Mouse (Mus musculus) frontal cortex, adult (tissue): ENCODE measurements around the gene Cntn6.

Source experiments
- ATAC-seq: cut with Nextera tagmentation; 2 replicates; pipeline ENCODE4 v1.9.2; 2017; ENCODE audit warnings: mild to moderate bottlenecking, moderate library complexity, mixed read lengths; ENCODE audit not compliant: low TSS enrichment

The Cntn6 gene

DNA sequence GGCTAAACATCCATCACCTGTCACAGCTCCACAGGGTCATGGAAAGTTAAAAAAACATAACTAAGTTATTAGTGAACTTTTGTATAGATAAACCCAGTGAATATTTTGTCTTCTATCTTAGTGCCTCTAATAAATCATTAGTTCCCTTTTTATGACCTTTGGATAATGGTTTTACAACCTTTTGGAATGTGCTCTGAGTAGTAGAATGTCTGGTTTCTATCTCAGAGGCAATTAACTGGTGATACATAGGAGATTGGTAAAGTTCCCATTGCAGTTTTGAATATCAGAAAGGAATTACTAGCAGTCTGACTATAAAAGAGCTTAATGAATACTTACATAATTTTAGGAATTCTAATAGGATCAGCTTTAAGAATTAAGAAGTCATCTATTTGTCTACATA lies 265.5 kb downstream of the Cntn6 start:
- no peak for ATAC-seq

- ATAC-seq = peak; percentile 87
These were observed 268.6 kb downstream of the Cntn6 start for GRCm38 (mm10) chr6:104761226-104761625.

DNA sequence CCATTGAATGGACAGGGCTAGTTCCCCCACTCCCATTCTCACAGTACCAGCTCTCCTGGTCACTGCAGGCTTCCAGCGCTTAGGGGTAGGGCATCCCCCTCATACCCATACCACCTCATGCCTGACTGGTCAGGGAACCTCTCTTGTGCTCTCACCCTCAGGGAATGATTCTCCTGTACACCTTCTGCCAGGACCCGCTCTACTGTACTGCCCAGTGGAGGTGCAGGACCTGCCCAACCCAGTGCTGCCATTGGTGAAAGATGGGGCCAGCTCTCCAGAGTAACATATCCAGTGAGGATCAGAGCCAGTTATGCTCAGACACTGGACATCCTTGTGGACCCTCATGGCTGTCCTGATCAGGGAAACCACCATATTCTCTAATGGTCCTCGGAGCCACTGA lies 291.3 kb downstream of the Cntn6 start:
- no peak for ATAC-seq

DNA sequence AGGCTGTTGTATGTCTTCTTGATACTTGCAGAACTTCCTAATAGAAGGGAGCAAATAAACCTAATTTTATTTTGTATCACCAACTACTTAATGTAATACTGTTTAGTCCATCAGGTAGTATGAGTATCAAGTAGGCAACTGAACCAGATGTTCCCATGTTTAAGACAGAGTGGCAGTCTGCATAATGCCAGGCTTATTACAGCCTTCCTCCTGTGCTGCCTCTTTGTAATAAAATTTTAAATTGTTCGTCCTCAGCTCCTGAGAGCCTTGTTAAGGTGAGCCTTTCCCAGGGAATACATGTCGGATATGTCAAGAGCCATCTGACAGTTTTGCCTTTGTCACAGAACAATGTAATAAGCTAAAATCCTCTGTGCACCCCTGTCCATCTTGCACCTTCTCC lies 294.9 kb downstream of the Cntn6 start:
- no peak for ATAC-seq

DNA sequence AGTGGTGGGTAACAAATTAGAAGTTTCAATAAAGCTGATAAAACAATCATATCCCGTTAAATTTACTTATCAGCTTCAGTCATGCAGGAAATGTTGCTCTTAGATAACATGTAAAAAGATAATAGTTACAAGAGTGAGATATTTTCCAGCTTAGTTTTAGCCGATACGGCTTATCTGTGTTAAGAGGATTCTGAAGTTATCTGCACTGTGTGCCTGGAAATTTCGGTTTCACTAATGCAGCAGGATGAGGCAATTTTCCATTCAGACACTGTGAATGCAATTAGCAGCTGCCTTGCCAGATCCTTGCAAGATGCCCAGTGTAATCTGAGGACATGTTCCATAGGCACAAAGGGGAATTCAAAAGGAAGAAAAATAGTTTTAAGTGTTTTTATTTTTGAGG lies 315.9 kb downstream of the Cntn6 start:
- ATAC-seq = peak; percentile 94

DNA sequence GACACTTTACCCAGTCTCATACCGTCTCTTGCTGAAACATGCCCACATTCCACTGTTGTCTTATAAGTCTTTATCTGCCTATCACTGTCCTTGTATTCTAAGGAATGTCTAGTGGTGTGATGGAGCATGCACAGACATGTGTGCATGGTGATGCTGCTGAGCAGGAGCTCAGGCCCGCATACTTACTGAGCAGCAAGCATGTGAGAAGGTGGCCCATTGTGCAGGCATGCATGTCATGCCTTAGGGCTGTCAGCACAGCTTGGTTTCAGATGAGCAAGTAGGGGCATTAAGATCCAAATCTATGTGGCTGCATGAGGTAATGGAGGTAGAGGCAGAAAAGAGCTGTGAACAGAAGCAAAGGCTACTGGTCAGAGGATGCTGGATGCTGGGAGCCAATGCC lies 323.0 kb downstream of the Cntn6 start:
- ATAC-seq = no peak

GRCm38 (mm10) chr6:104879711-104880110 lies 387.1 kb downstream of the Cntn6 start:
- no peak for ATAC-seq

DNA sequence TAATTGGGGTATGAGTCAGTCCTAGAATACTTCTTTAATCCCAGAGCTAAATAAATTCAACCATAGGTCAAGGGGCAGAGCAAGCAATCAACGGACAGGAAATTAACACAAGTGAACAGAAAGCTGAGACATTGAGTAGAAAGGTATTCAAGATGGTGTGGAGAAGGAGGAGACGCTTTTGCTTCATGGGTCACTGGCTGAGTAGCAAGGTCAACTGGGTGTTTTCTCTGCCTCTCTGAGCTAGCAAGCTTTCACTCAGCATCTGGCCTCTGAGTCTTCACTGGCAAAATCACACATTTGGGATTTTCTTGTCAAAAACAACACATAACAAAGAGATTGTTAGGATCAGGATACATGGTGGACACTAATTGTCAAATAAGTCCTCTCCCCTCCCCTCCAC lies 391.4 kb downstream of the Cntn6 start:
- no peak for ATAC-seq

DNA sequence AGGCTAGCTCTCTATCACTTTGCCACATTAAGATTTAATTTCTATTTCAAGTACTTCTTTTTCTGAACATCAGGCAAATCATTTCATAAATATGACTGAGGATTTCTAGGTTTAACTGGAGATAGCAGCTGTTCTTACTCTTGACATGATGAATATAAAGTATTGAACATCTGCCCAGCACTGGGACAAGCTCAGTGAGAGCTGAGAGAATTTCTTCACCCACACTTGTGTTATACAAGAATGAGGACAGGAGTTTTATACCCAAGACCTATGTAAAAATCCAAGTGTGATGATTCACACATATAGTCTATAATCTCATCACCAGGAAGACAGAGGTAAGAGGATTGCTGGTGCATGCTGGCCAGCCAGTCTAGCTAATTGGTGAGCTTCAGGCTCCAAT lies 393.2 kb downstream of the Cntn6 start:
- ATAC-seq = peak; percentile 97

- ATAC-seq = no peak
These were observed 398.5 kb downstream of the Cntn6 start for GRCm38 (mm10) chr6:104891071-104891470.
